Mouse (Mus musculus): Measurements from ENCODE around the gene Acp2.
A peak's percentile ranks its signal among the peaks of the same experiment; 100 is the strongest.
"Not testable (repeated sequence)": the region's sequence is repeated elsewhere in the genome, so short reads cannot be mapped to it uniquely, and the experiment has no call there.

Acp2 gene

GRCm38 (mm10) chr2:91194624-91195332 lies 7.9 kb upstream of the Acp2 start:
- DNase-seq (ENCODE audit: low spot score) = peak; percentile 76

GRCm38 (mm10) chr2:91196577-91197001 lies 6.1 kb upstream of the Acp2 start:
- no peak for DNase-seq (ENCODE audit: low spot score)

DNA sequence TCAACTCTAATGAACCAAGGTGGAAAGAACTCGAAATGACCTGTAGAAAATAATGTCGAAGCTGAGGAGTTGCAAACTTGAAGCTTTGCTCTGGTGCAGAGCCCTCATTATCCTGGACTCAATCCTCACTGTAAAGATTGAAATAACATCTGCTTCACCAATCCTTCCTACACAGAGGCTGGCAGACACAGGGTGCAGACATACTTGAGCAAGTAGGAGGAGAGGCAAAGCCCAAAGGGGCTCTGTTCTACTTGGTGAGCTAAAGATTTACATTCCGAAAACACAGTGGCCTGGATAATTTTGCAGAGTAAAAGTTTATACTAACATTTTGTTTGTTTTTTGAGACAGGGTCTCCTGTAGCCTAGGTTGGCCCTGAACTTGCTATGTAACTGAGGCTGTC lies 3.8 kb upstream of the Acp2 start:
- DNase-seq (ENCODE audit: low spot score) = no peak

GRCm38 (mm10) chr2:91202972-91203656 lies 429 bp downstream of the Acp2 start:
- no peak for DNase-seq (ENCODE audit: low spot score)

- no peak for DNase-seq (ENCODE audit: low spot score)
These were observed 3.6 kb downstream of the Acp2 start for GRCm38 (mm10) chr2:91206254-91206775.

DNA sequence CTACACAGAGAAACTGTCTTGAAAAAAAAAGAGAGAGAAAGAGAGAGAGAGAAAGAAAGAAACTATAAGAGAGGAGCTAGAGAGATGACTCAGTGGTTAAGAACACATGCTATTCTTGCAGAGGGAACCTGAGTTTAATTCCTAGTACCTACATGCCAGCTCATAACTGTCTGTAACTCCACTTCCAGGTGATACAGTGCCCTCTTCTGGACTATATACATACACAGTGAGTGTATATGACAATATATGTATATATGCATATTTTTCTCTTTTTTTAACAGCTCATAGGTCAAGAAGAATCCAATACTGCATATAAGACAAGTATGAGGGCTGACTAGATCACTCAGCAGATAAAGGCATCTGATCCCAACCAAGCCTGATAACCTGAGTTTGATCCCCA lies 10.6 kb downstream of the Acp2 start:
- no peak for DNase-seq (ENCODE audit: low spot score)

GRCm38 (mm10) chr2:91217032-91217431 lies 14.3 kb downstream of the Acp2 start:
- no peak for DNase-seq (ENCODE audit: low spot score)

DNA sequence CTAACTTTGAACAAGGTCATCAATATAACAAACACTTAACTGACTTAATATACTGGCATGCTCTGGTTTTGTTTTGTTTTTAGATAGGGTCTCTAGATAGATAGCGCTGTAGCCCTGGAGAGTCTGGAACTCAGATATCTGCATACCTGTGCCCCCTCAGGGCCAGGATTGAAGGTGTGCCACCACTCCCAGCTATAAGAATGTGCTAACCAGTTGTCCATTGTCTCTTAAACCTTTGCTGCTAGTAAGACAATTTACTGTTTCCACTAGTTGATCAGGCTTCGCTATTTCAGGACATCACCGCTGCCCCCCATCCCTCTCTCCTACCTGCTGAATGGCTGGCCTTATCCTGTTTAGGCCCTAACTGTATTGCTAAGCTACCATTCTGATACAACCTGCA lies 17.8 kb downstream of the Acp2 start:
- no peak for DNase-seq (ENCODE audit: low spot score)

GRCm38 (mm10) chr2:91223614-91224013 lies 20.9 kb downstream of the Acp2 start:
- no peak for DNase-seq (ENCODE audit: low spot score)

- no peak for DNase-seq (ENCODE audit: low spot score)
These were observed 27.1 kb downstream of the Acp2 start for GRCm38 (mm10) chr2:91229735-91230134.

DNA sequence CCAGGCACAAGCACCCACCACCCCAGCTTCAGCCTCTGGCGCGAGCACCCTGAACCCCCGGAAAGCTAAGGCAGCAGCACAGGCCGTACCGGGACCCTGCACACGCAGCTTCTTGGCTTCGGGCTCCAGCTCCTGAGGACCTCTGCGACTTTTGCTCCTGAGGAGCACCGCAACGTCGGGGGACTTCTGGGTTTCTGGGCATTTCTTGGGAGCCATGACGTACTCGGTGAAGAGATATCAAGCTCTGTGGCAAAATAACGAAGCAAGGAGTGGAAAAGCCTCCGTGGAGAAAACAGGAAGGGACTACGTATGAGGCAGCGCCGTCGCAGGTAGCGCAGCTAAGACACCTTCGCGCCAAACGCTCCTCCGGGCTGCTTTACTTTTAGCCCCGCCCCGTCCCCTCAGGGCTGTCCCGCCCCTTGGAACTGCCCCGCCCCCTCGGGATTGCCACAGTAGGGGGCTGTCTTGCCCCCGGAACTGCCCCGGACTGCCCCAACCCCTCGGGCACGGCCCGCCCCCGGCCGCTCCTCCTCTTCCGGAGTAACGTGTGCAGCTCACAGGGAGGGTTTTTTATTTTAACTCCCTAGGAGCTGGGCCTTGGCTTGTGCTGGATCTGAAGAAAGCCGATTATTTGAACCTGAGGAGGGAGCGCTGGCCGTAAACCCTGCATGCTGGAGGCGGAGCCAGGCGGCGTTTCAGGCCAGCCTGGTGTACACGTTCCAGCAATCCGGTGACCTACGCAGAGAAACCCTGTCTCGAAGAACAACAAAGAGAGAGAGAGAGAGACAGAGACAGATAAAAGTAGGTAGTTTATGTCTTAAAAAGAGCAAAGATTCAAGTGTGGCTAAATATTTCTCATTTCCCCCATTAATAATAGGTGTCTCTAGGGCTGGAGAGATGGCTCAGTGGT lies 34.2 kb downstream of the Acp2 start, which contains the start of gene Ddb2:
Gene Ddb2 (minus strand): TSS at position 382 of the 910 bp plus-strand sequence.
- peak; percentile 92 for DNase-seq (ENCODE audit: low spot score)

DNA sequence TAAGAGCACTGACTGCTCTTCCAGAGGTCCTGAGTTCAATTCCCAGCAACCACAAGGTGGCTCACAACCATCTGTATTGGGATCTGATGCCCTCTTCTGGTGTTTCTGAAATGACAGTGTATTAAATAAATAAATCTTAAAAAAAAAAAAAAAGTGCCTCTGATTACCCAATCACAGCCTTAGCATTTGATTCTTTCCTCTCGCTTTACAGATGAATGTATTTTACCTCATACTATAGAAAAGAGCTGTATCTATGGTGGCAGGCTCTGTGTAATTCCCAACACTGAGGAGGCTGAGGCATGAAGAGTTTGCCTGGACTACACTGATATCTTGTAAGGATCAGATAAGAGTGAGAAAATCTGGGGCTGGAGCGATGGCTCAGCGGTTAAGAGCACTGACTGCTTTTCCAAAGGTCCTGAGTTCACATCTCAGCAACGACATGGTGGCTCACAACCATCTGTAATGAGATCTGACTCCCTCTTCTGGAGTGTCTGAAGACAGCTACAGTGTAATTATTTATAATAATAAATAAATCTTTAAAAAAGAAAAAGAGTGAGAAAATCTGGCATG lies 34.9 kb downstream of the Acp2 start:
- not testable (repeated sequence) for DNase-seq (ENCODE audit: low spot score)

GRCm38 (mm10) chr2:91242547-91242946 lies 39.9 kb downstream of the Acp2 start:
- no peak for DNase-seq (ENCODE audit: low spot score)

DNA sequence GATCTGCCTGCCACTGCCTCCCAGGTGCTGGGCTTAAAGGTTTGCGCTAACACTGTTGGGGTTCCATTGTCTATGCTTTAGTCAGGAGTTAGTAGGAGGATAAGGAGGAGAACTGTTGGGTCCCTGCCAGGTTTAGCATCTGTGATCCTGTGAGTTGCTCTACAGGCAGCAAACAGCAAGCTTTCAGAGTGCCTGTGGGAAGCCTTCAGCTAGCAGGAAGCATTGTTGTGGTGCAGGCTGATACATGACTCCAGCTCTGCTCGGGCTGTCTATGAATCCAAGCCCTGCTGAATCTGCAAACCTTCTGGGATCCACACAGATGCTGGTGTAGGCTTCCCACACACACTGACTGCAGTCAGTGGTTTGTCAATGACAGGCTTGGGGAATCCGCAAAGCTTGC lies 40.7 kb downstream of the Acp2 start:
- DNase-seq (ENCODE audit: low spot score) = no peak

DNA sequence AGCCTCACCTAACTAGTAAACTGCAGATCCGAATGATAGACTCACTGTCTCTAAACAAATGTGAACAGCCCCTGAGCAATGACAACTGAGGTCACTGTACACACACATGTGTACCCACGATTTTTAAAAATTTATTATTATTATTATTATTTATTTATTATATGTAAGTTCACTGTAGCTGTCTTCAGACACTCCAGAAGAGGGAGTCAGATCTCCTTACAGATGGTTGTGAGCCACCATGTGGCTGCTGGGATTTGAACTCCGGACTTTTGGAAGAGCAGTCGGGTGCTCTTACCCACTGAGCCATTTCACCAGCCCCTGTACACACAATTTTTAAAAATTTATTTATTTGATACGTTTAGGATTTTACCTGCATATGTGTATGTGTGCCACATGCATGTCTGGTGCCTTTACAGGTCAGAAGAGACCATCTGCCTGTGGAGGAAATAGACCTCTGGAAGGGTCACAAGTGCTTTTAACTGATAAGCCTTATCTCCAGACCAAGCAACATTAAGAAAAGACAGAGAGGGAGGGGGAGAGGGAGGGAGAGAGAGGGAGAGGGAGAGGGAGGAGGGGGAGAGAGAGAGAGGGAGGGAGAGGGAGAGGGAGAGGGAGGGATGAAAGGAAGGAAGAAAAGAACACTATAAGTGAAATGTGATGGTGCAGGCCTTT lies 42.0 kb downstream of the Acp2 start:
- DNase-seq (ENCODE audit: low spot score) = no peak

DNA sequence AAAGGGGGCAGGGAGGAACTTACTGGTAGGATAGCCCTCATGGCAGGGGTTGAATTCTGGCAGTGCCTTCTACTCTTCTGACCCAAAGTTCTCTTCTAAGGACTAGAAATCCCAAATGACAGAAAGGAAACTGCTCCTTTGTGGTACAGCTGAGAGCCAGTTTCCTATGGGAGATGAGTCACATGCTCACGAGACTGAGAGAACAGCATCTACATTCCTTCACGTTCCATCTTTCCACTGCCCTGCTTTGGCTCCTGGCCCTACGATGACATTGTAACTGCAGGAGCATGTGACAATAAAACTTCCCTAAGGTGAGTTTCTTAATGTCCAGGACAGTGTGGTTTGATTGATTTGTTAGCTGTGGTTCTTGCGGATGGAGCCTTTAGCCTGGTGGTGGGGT lies 45.7 kb downstream of the Acp2 start:
- DNase-seq (ENCODE audit: low spot score) = no peak

DNA sequence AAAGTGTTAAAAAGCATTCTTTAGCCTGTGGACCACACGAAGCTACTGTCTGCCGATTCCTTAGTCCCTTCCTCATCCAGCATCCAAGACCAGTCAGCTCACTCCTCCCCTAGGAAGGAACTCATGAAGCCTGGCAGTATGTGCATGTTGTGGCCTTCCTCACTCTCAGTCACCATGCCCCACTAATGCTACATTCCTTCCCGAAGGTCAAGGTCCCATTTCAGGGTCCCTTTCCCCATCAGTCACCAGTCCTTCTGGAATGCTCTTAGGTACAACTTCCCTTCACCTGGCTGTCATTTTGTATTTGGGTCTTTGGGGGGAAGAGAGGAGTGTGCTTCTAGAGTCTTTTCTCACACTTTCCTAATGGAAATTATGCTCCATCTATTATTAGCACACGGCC lies 49.3 kb downstream of the Acp2 start:
- DNase-seq (ENCODE audit: low spot score) = no peak

- no peak for DNase-seq (ENCODE audit: low spot score)
These were observed 49.8 kb downstream of the Acp2 start for GRCm38 (mm10) chr2:91252512-91252911.

DNA sequence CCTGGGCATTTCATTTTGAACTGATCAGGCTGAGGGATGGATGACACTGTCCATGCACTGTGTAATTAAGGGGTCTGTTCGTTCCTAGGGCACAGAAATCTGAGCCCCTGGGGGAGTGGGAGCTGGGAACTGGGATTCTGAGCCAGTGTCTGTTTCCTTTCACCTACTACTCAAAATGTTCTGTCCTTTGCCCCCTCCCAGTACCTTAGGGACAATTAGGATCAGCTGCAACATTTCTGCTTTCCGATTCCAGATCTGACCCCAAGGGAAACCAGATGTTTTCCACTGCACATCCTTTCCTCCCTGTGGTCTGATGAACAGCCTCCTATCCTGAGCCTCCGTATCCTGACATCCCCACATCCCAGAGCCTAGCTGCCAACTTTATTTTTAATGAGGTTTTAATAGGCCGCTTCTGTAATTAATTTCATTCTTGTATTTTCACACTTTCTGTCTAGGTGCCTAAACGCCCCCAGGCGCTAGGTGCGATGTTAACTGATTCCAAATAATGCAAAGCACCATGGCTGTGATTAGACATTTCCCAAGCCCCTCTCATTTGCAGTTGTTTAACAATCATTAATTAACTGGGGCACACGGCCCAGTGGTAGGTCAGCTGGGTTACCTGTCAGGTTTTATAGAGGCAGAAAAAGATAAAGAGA lies 52.2 kb downstream of the Acp2 start:
- DNase-seq (ENCODE audit: low spot score) = no peak

DNA sequence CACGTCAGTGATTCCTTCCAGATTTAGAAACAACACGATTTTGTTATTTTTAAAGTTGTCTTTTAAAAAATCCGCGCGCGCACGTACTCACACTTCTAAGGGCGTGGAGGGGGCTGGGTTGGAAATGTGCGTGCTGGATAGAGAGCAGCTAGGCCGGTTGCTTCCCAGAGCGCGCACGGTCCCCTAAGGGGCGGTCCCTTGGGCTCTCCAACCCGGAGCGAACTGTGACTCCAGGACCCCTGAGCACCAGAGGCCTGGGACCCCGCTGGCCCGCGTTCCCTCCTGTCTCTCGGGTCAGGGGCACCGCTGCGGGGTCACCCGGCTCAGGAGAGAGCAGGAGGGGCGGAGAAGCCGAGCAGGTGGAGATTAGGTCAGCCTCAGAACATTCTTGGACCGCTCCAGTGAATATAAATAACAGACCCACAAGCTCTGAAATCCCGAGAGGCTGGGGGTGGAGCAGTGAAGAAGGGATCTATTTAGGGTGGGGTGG lies 53.0 kb downstream of the Acp2 start, which contains the start of gene Pacsin3:
Gene Pacsin3 (plus strand): TSS at position 294 of the 490 bp plus-strand sequence.
- DNase-seq (ENCODE audit: low spot score) = no peak

All from ovary, adult 18-20 months (tissue).